Mouse (Mus musculus): ENCODE data around the gene Anapc1. TPM values are rescaled to one million over a fixed set of nuclear protein-coding genes. Genes with fewer than 3 reads are reported as not detected.
A peak's percentile ranks its signal among the peaks of the same experiment; 100 is the strongest.

Gene Anapc1
- 44.1 and 47.8 TPM in 2 replicates for polyA plus RNA-seq (2015; fragmentation: Nextera tagmentation; extraction: Ambion mirVana)

- H3K36me3 ChIP-seq (ENCODE audit: control insufficient read depth, insufficient read depth, low read length) = peaks cover 1% of the 10 kb centered on the region; the same call in 1 of the 2 replicates
- H3K27ac ChIP-seq (ENCODE audit: low read length) = peak within 1 kb of the TSS; percentile 90
- peak within 1 kb of the TSS; percentile 93 for H3K4me3 ChIP-seq (ENCODE audit: low read depth, low read length)
- peak; percentile 99 for ATAC-seq
- peaks cover 20% of the 10 kb centered on the region for H3K4me1 ChIP-seq (ENCODE audit: control insufficient read depth, insufficient read depth, low read length)
- H3K4me2 ChIP-seq (ENCODE audit: low read length) = peak within 1 kb of the TSS; percentile 70
- WGBS = under 1% methylated on average over 55 of the region's 58 CpGs
- no peaks in the 10 kb centered on the region for H3K27me3 ChIP-seq (ENCODE audit: control insufficient read depth, insufficient read depth, low read depth, low read length)
- no peaks in the 10 kb centered on the region for H3K9me3 ChIP-seq (replicated peaks; ENCODE audit: control insufficient read depth, low read length, poor library complexity, severe bottlenecking)
- peak within 1 kb of the TSS; percentile 92 for H3K9ac ChIP-seq (ENCODE audit: low read depth, low read length)
Measured at GRCm38 (mm10) chr2:128686921-128687557, at the start of gene Anapc1. Anapc1 (minus strand) TSS chr2:128687391.

GRCm38 (mm10) chr2:128735089-128735488 is 47.9 kb upstream of the Anapc1 start:
- Histone ChIP-seq H3K27ac (ENCODE audit: low read length) (no peak overlapping the region), H3K4me2 (ENCODE audit: low read length) (no peak overlapping the region), H3K9me3 (replicated peaks; ENCODE audit: control insufficient read depth, low read length, poor library complexity, severe bottlenecking) (no peaks in the 10 kb centered on the region), H3K27me3 (ENCODE audit: control insufficient read depth, insufficient read depth, low read depth, low read length) (no peaks in the 10 kb centered on the region), H3K4me3 (ENCODE audit: low read depth, low read length) (no peak overlapping the region), H3K36me3 (ENCODE audit: control insufficient read depth, insufficient read depth, low read length) (no peaks in the 10 kb centered on the region), H3K9ac (ENCODE audit: low read depth, low read length) (no peak overlapping the region), H3K4me1 (ENCODE audit: control insufficient read depth, insufficient read depth, low read length) (no peaks in the 10 kb centered on the region)
- ATAC-seq = no peak
- 71% methylated on average over 3 of the region's 3 CpGs for WGBS

- ATAC-seq = no peak
- no peak overlapping the region for H3K4me2 ChIP-seq (ENCODE audit: low read length)
Measured at GRCm38 (mm10) chr2:128731951-128732350, 44.8 kb upstream of the Anapc1 start.

GRCm38 (mm10) chr2:128731514-128731913 is 44.3 kb upstream of the Anapc1 start:
- Histone ChIP-seq H3K4me2 (ENCODE audit: low read length) (no peak overlapping the region), H3K9me3 (replicated peaks; ENCODE audit: control insufficient read depth, low read length, poor library complexity, severe bottlenecking) (no peaks in the 10 kb centered on the region), H3K27me3 (ENCODE audit: control insufficient read depth, insufficient read depth, low read depth, low read length) (no peaks in the 10 kb centered on the region), H3K27ac (ENCODE audit: low read length) (no peak overlapping the region), H3K36me3 (ENCODE audit: control insufficient read depth, insufficient read depth, low read length) (no peaks in the 10 kb centered on the region), H3K9ac (ENCODE audit: low read depth, low read length) (no peak overlapping the region), H3K4me3 (ENCODE audit: low read depth, low read length) (no peak overlapping the region), H3K4me1 (ENCODE audit: control insufficient read depth, insufficient read depth, low read length) (no peaks in the 10 kb centered on the region)
- WGBS = 87% methylated on average over 10 of the region's 10 CpGs
- no peak for ATAC-seq

More at GRCm38 (mm10) chr2:128731951-128732350, 44.8 kb upstream of the Anapc1 start:
- no peak overlapping the region for H3K9ac ChIP-seq (ENCODE audit: low read depth, low read length)
- H3K27ac ChIP-seq (ENCODE audit: low read length) = no peak overlapping the region
- 78% methylated on average over 1 of the region's 1 CpGs for WGBS
- H3K4me3 ChIP-seq (ENCODE audit: low read depth, low read length) = no peak overlapping the region
- H3K36me3 ChIP-seq (ENCODE audit: control insufficient read depth, insufficient read depth, low read length) = no peaks in the 10 kb centered on the region
- no peaks in the 10 kb centered on the region for H3K4me1 ChIP-seq (ENCODE audit: control insufficient read depth, insufficient read depth, low read length)
- H3K27me3 ChIP-seq (ENCODE audit: control insufficient read depth, insufficient read depth, low read depth, low read length) = no peaks in the 10 kb centered on the region
- H3K9me3 ChIP-seq (replicated peaks; ENCODE audit: control insufficient read depth, low read length, poor library complexity, severe bottlenecking) = no peaks in the 10 kb centered on the region

GRCm38 (mm10) chr2:128729141-128729540 is 42.0 kb upstream of the Anapc1 start:
- no peak overlapping the region for H3K27ac ChIP-seq (ENCODE audit: low read length)
- no peaks in the 10 kb centered on the region for H3K4me1 ChIP-seq (ENCODE audit: control insufficient read depth, insufficient read depth, low read length)
- WGBS = 69% methylated on average over 7 of the region's 7 CpGs
- no peaks in the 10 kb centered on the region for H3K36me3 ChIP-seq (ENCODE audit: control insufficient read depth, insufficient read depth, low read length)
- no peak overlapping the region for H3K4me2 ChIP-seq (ENCODE audit: low read length)
- no peaks in the 10 kb centered on the region for H3K27me3 ChIP-seq (ENCODE audit: control insufficient read depth, insufficient read depth, low read depth, low read length)
- H3K9me3 ChIP-seq (replicated peaks; ENCODE audit: control insufficient read depth, low read length, poor library complexity, severe bottlenecking) = no peaks in the 10 kb centered on the region
- no peak for ATAC-seq
- H3K9ac ChIP-seq (ENCODE audit: low read depth, low read length) = no peak overlapping the region
- H3K4me3 ChIP-seq (ENCODE audit: low read depth, low read length) = no peak overlapping the region

GRCm38 (mm10) chr2:128728066-128728465 is 40.9 kb upstream of the Anapc1 start:
- Histone ChIP-seq H3K36me3 (ENCODE audit: control insufficient read depth, insufficient read depth, low read length) (no peaks in the 10 kb centered on the region), H3K9ac (ENCODE audit: low read depth, low read length) (no peak overlapping the region), H3K27me3 (ENCODE audit: control insufficient read depth, insufficient read depth, low read depth, low read length) (no peaks in the 10 kb centered on the region), H3K27ac (ENCODE audit: low read length) (no peak overlapping the region), H3K4me1 (ENCODE audit: control insufficient read depth, insufficient read depth, low read length) (no peaks in the 10 kb centered on the region), H3K9me3 (replicated peaks; ENCODE audit: control insufficient read depth, low read length, poor library complexity, severe bottlenecking) (no peaks in the 10 kb centered on the region), H3K4me2 (ENCODE audit: low read length) (no peak overlapping the region), H3K4me3 (ENCODE audit: low read depth, low read length) (no peak overlapping the region)
- ATAC-seq = no peak
- WGBS = 77% methylated on average over 4 of the region's 4 CpGs

- 44% methylated on average over 3 of the region's 3 CpGs for WGBS
- Histone ChIP-seq H3K27ac (ENCODE audit: low read length) (no peak overlapping the region), H3K4me2 (ENCODE audit: low read length) (no peak overlapping the region), H3K9ac (ENCODE audit: low read depth, low read length) (no peak overlapping the region), H3K9me3 (replicated peaks; ENCODE audit: control insufficient read depth, low read length, poor library complexity, severe bottlenecking) (no peaks in the 10 kb centered on the region), H3K27me3 (ENCODE audit: control insufficient read depth, insufficient read depth, low read depth, low read length) (no peaks in the 10 kb centered on the region), H3K36me3 (ENCODE audit: control insufficient read depth, insufficient read depth, low read length) (no peaks in the 10 kb centered on the region), H3K4me3 (ENCODE audit: low read depth, low read length) (no peak overlapping the region), H3K4me1 (ENCODE audit: control insufficient read depth, insufficient read depth, low read length) (no peaks in the 10 kb centered on the region)
- ATAC-seq = no peak
Measured at GRCm38 (mm10) chr2:128727552-128727951, 40.4 kb upstream of the Anapc1 start.

- 85% methylated on average over 7 of the region's 7 CpGs for WGBS
- Histone ChIP-seq H3K4me1 (ENCODE audit: control insufficient read depth, insufficient read depth, low read length) (no peaks in the 10 kb centered on the region), H3K9me3 (replicated peaks; ENCODE audit: control insufficient read depth, low read length, poor library complexity, severe bottlenecking) (no peaks in the 10 kb centered on the region), H3K4me2 (ENCODE audit: low read length) (no peak overlapping the region), H3K36me3 (ENCODE audit: control insufficient read depth, insufficient read depth, low read length) (no peaks in the 10 kb centered on the region), H3K9ac (ENCODE audit: low read depth, low read length) (no peak overlapping the region), H3K27ac (ENCODE audit: low read length) (no peak overlapping the region), H3K4me3 (ENCODE audit: low read depth, low read length) (no peak overlapping the region), H3K27me3 (ENCODE audit: control insufficient read depth, insufficient read depth, low read depth, low read length) (no peaks in the 10 kb centered on the region)
- no peak for ATAC-seq
Measured at GRCm38 (mm10) chr2:128726626-128727025, 39.4 kb upstream of the Anapc1 start.

- WGBS = 88% methylated on average over 5 of the region's 5 CpGs
- no peak overlapping the region for H3K4me3 ChIP-seq (ENCODE audit: low read depth, low read length)
Measured at GRCm38 (mm10) chr2:128726067-128726466, 38.9 kb upstream of the Anapc1 start.

More at GRCm38 (mm10) chr2:128726067-128726466, 38.9 kb upstream of the Anapc1 start:
- Histone ChIP-seq H3K36me3 (ENCODE audit: control insufficient read depth, insufficient read depth, low read length) (no peaks in the 10 kb centered on the region), H3K9me3 (replicated peaks; ENCODE audit: control insufficient read depth, low read length, poor library complexity, severe bottlenecking) (0 out of 2 replicates have a peak, but pooled peaks cover 2% of the 10 kb centered on the region), H3K27me3 (ENCODE audit: control insufficient read depth, insufficient read depth, low read depth, low read length) (no peaks in the 10 kb centered on the region), H3K9ac (ENCODE audit: low read depth, low read length) (no peak overlapping the region), H3K4me1 (ENCODE audit: control insufficient read depth, insufficient read depth, low read length) (no peaks in the 10 kb centered on the region), H3K27ac (ENCODE audit: low read length) (no peak overlapping the region), H3K4me2 (ENCODE audit: low read length) (no peak overlapping the region)
- ATAC-seq = no peak
